Mouse (Mus musculus) liver, embryonic 15.5 days (tissue): ENCODE data around the gene Ablim1. TPM values are rescaled to one million over a fixed set of nuclear protein-coding genes. Genes with fewer than 3 reads are reported as not detected.

Experiments used
- ATAC-seq: fragments of 200-750 bp; cut with Nextera tagmentation; 2 replicates; pipeline ENCODE4 v1.8.0; 2017; ENCODE audit warnings: moderate number of reproducible peaks, mild to moderate bottlenecking, moderate library complexity; ENCODE audit not compliant: insufficient read depth
- H3K27ac ChIP-seq: fragments of 300-500 bp; sonication (generic); replicated peaks from 2 replicates; pipeline ENCODE4 v1.5.1; 2015; ENCODE audit warnings: mild to moderate bottlenecking, inconsistent platforms
- H3K27me3 ChIP-seq: fragments of 300-500 bp; sonication (generic); 2 replicates; pipeline ENCODE4 v1.6.1; 2015; ENCODE audit warnings: mild to moderate bottlenecking, inconsistent platforms
- H3K36me3 ChIP-seq: fragments of 300-500 bp; sonication (generic); replicated peaks from 2 replicates; pipeline ENCODE4 v1.6.1; 2015; ENCODE audit warnings: moderate library complexity, mild to moderate bottlenecking, inconsistent platforms
- H3K4me1 ChIP-seq: fragments of 300-500 bp; sonication (generic); replicated peaks from 2 replicates; pipeline ENCODE4 v1.6.1; 2015; ENCODE audit warnings: inconsistent platforms
- H3K4me2 ChIP-seq: fragments of 300-500 bp; sonication (generic); 2 replicates; pipeline ENCODE4 v1.6.1; 2015; ENCODE audit warnings: moderate library complexity, mild to moderate bottlenecking, inconsistent platforms
- H3K4me3 ChIP-seq: fragments of 300-500 bp; sonication (generic); replicated peaks from 2 replicates; pipeline ENCODE4 v1.5.1; 2015; ENCODE audit warnings: mild to moderate bottlenecking, inconsistent platforms
- H3K9ac ChIP-seq: fragments of 300-500 bp; sonication (generic); 2 replicates; pipeline ENCODE4 v1.6.1; 2015; ENCODE audit warnings: moderate library complexity, mild to moderate bottlenecking, inconsistent platforms
- H3K9me3 ChIP-seq: fragments of 300-500 bp; sonication (generic); replicated peaks from 2 replicates; pipeline ENCODE4 v1.6.1; 2016; ENCODE audit warnings: inconsistent platforms
- WGBS: fragments of 180-500 bp; shearing (Covaris S2); methylation state at CpG from one replicate; pipeline ENCODE4 v1.1.7; 2015; ENCODE audit warnings: mixed read lengths; ENCODE audit not compliant: insufficient replicate concordance; 5-methylcytosine and 5-hydroxymethylcytosine counted together
- polyA plus RNA-seq: library from polyadenylated mRNA; unstranded; fragments of >200 nt; fragmentation: Nextera tagmentation; extraction: Ambion mirVana; gene quantifications from 2 replicates; pipeline ENCODE4 v1.2.1, GENCODE M21; 2015

Gene Ablim1
- polyA plus RNA-seq, 1 experiment from 2014 or later = 9.5 TPM

DNA sequence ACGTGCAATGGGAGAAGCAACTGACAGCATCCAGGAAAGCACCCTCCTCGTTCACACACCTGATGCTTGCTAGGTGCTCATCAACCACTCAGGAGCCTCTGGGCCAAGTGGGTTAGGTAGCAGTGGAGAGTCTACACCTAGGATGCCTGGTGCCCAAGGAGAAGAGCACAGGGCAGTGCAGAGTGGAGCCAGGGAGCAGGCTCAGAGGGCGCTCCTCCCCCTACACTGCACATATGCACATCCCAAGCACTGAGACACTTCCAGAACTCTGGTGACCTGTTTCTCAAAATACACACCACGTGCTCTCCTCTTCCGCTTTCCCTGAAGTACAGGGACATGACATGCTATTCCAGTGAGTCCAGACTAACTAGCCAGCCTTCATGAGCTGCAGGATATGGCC lies 142.4 kb downstream of the Ablim1 start:
- Histone ChIP-seq H3K36me3 (no peaks in the 10 kb centered on the region), H3K4me2 (no peak overlapping the region), H3K9ac (no peak overlapping the region), H3K27me3 (no peaks in the 10 kb centered on the region), H3K4me1 (no peaks in the 10 kb centered on the region; the same call in 1 of the 2 replicates), H3K27ac (no peak overlapping the region), H3K9me3 (no peaks in the 10 kb centered on the region), H3K4me3 (no peak overlapping the region)
- WGBS = 63% methylated on average over 5 of the region's 5 CpGs
- no peak for ATAC-seq

DNA sequence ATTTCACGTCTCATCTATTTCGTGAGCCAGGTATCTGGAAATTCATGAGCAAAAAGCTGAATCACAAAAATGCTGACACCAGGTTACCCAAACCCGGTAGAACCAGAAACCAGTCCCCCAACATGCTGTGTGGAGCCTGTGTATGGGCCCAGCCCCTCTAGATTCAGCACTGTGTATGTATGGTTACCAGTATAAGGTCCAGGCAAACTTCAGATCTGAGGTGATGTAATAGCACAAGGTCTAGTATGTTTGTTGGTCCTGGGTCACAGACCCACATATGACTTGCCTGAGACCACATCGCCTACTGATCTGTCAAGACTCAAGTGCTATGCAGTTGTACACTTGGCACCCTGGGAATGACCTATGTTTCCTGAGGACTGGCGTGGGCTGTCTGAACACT lies 143.8 kb downstream of the Ablim1 start:
- H3K9me3 ChIP-seq = no peaks in the 10 kb centered on the region
- H3K27me3 ChIP-seq = no peaks in the 10 kb centered on the region
- no peak for ATAC-seq
- no peak overlapping the region for H3K4me3 ChIP-seq
- H3K9ac ChIP-seq = no peak overlapping the region
- no peaks in the 10 kb centered on the region for H3K36me3 ChIP-seq
- 63% methylated on average over 5 of the region's 5 CpGs for WGBS
- H3K4me2 ChIP-seq = no peak overlapping the region
- H3K4me1 ChIP-seq = no peaks in the 10 kb centered on the region; the same call in 1 of the 2 replicates
- H3K27ac ChIP-seq = no peak overlapping the region

- no peak overlapping the region for H3K4me2 ChIP-seq
- no peaks in the 10 kb centered on the region for H3K36me3 ChIP-seq
- no peak overlapping the region for H3K4me3 ChIP-seq
- H3K27ac ChIP-seq = no peak overlapping the region
- no peak overlapping the region for H3K9ac ChIP-seq
- no peaks in the 10 kb centered on the region for H3K27me3 ChIP-seq
- H3K4me1 ChIP-seq = no peaks in the 10 kb centered on the region; the same call in 1 of the 2 replicates
- 54% methylated on average over 2 of the region's 2 CpGs for WGBS
- no peaks in the 10 kb centered on the region for H3K9me3 ChIP-seq
- no peak for ATAC-seq
Observed at GRCm38 (mm10) chr19:57169485-57169884, 145.2 kb downstream of the Ablim1 start.

DNA sequence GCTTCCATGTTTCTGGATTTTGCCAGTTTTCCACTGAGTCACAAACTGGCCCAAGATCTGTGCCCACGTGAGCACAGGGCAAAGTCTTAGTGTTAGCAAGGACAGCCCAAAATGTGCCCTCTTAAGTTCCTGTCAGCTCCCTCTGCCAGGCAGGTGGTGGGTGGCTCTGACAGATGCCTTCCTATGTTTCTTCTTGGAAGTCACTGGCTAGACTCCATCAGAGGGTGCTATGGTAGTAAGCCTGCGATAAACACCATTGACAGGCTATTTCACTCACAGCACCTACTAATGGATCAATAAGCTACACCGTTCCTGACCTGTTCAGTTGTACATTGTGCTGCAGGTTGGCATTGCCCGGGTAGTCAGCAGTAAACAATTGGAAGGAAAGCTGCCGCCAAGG lies 147.0 kb downstream of the Ablim1 start:
- Histone ChIP-seq H3K9me3 (no peaks in the 10 kb centered on the region), H3K27me3 (no peaks in the 10 kb centered on the region), H3K9ac (no peak overlapping the region), H3K4me2 (no peak overlapping the region), H3K4me1 (no peaks in the 10 kb centered on the region; the same call in 1 of the 2 replicates), H3K27ac (no peak overlapping the region), H3K4me3 (no peak overlapping the region), H3K36me3 (no peaks in the 10 kb centered on the region)
- WGBS = 61% methylated on average over 5 of the region's 5 CpGs
- no peak for ATAC-seq

DNA sequence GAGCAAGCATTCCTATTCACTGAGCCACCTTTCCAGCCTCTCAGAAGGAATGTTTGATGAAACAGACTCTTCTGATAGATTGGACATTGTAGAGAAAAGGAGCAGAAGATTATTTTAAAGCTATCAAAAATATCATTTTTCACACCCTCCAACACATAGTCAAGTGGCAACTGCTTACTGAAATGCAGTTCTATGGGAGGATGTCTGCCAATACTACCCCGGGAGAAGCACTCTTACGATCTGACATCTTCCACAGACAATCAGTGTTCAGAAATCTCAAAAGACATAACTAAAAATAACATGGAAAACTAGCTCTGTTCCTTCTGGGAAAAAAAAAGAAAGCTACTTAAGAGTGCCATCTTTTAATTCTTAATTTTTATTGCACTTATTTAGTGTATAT lies 149.8 kb downstream of the Ablim1 start:
- Histone ChIP-seq H3K4me2 (no peak overlapping the region), H3K4me3 (no peak overlapping the region), H3K27ac (no peak overlapping the region), H3K9me3 (no peaks in the 10 kb centered on the region), H3K27me3 (no peaks in the 10 kb centered on the region), H3K9ac (no peak overlapping the region), H3K36me3 (no peaks in the 10 kb centered on the region), H3K4me1 (no peaks in the 10 kb centered on the region)
- ATAC-seq = no peak
- 66% methylated on average over 2 of the region's 2 CpGs for WGBS

DNA sequence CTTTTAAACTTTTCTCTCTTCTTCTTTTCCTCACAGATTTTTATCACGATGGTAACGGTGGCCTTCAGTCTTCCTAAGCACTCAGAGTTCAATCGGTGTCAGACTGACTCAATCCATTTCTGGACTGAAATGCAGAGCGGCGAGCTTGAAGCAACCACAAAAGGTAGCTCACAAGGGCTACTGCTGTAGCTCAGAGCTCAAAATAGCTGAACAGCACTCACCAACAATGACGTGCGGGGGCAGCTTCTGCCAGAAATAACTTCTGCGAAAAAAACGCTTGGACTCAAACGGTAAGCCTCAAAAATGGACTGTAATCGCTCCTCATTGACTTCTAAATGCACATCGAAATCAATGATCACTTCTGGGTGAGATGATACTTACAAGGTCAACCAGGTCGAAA lies 151.4 kb downstream of the Ablim1 start:
- Histone ChIP-seq H3K4me1 (no peaks in the 10 kb centered on the region), H3K9ac (no peak overlapping the region), H3K4me3 (no peak overlapping the region), H3K27ac (no peak overlapping the region), H3K36me3 (no peaks in the 10 kb centered on the region), H3K9me3 (no peaks in the 10 kb centered on the region), H3K4me2 (no peak overlapping the region), H3K27me3 (no peaks in the 10 kb centered on the region)
- WGBS = 50% methylated on average over 13 of the region's 13 CpGs
- ATAC-seq = no peak

GRCm38 (mm10) chr19:57161978-57162727 lies 152.6 kb downstream of the Ablim1 start:
- WGBS = 64% methylated on average over 11 of the region's 11 CpGs

DNA sequence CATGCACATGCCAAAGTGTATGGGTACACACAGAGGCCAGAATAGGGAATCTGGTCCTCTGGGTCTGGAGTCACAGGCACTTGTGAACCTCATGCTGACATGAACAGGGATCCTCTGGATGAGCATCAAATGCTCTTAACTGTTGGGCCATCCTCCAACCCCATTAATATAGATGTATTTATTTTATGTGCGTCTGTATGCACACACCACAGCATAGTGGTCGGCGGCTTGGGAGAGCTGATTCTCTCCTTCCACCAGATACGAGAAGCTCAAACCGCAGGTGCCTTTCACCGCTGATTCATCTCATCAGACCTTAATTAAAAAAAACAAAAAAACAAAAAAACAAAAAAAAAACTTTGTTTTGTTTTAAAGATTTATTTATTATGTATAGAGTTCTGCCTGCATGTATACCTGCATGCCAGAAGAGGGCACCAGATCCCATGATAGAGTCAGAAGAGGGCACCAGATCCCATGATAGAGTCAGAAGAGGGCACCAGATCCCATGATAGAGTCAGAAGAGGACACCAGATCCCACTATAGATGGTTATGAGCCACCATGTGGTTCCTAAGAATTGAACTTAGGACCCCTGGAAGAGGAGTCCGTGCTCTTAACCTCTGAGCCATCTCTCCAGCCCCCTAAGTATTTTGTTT lies 153.6 kb downstream of the Ablim1 start:
- H3K4me2 ChIP-seq = no peak overlapping the region
- 58% methylated on average over 7 of the region's 7 CpGs for WGBS
- no peak overlapping the region for H3K4me3 ChIP-seq
- no peaks in the 10 kb centered on the region for H3K9me3 ChIP-seq
- H3K9ac ChIP-seq = no peak overlapping the region
- H3K4me1 ChIP-seq = no peaks in the 10 kb centered on the region
- no peak for ATAC-seq
- H3K36me3 ChIP-seq = no peaks in the 10 kb centered on the region
- no peaks in the 10 kb centered on the region for H3K27me3 ChIP-seq
- no peak overlapping the region for H3K27ac ChIP-seq

More at GRCm38 (mm10) chr19:57161978-57162727, 152.6 kb downstream of the Ablim1 start:
- Histone ChIP-seq H3K27ac (no peak overlapping the region), H3K36me3 (no peaks in the 10 kb centered on the region), H3K9ac (no peak overlapping the region), H3K4me2 (no peak overlapping the region), H3K9me3 (no peaks in the 10 kb centered on the region), H3K4me3 (no peak overlapping the region), H3K4me1 (no peaks in the 10 kb centered on the region), H3K27me3 (no peaks in the 10 kb centered on the region)
- ATAC-seq = no peak

GRCm38 (mm10) chr19:57157731-57158343 lies 156.9 kb downstream of the Ablim1 start:
- no peak for ATAC-seq
- Histone ChIP-seq H3K9ac (no peak overlapping the region), H3K4me1 (no peaks in the 10 kb centered on the region), H3K36me3 (0 out of 2 replicates have a peak, but pooled peaks cover 3% of the 10 kb centered on the region), H3K27ac (no peak overlapping the region), H3K4me3 (no peak overlapping the region), H3K9me3 (no peaks in the 10 kb centered on the region), H3K4me2 (no peak overlapping the region), H3K27me3 (no peaks in the 10 kb centered on the region)
- 63% methylated on average over 20 of the region's 20 CpGs for WGBS

GRCm38 (mm10) chr19:57155121-57155884 lies 159.4 kb downstream of the Ablim1 start:
- 53% methylated on average over 14 of the region's 14 CpGs for WGBS
- H3K36me3 ChIP-seq = 0 out of 2 replicates have a peak, but pooled peaks cover 3% of the 10 kb centered on the region
- H3K9ac ChIP-seq = no peak overlapping the region
- H3K4me2 ChIP-seq = no peak overlapping the region
- H3K27me3 ChIP-seq = no peaks in the 10 kb centered on the region
- 0 out of 2 replicates have a peak, but pooled peaks cover 2% of the 10 kb centered on the region for H3K4me1 ChIP-seq
- no peaks in the 10 kb centered on the region for H3K9me3 ChIP-seq
- H3K4me3 ChIP-seq = no peak overlapping the region
- no peak overlapping the region for H3K27ac ChIP-seq
- ATAC-seq = no peak

DNA sequence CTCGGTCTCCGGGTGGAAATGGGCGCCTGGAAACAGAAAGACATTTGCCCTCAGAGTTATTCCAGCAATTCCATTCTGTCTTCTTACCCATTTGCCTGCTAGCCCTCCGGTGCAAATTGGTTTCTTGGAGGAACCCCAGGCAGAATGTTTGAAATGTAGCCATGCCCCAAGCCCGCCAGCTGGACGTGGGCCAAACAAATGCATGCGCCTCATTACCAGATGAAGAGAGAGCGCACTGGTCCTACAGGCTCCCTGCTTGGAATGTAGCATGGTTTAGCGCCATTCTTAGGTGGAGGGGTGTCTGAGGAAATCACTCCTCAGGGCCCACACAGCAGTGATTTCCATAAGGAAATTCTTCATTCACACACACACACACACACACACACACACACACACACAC lies 162.4 kb downstream of the Ablim1 start:
- H3K36me3 ChIP-seq = 0 out of 2 replicates have a peak, but pooled peaks cover 3% of the 10 kb centered on the region
- 59% methylated on average over 9 of the region's 9 CpGs for WGBS

More for the DNA sequence above, 162.4 kb downstream of the Ablim1 start:
- no peak overlapping the region for H3K4me3 ChIP-seq
- no peak overlapping the region for H3K9ac ChIP-seq
- ATAC-seq = no peak
- H3K9me3 ChIP-seq = no peaks in the 10 kb centered on the region
- H3K27ac ChIP-seq = no peak overlapping the region
- peaks cover 2% of the 10 kb centered on the region; the same call in 1 of the 2 replicates for H3K4me1 ChIP-seq
- H3K4me2 ChIP-seq = no peak overlapping the region
- H3K27me3 ChIP-seq = no peaks in the 10 kb centered on the region
